Mouse (Mus musculus): ENCODE results near the gene Taok1.

The Taok1 gene

DNA sequence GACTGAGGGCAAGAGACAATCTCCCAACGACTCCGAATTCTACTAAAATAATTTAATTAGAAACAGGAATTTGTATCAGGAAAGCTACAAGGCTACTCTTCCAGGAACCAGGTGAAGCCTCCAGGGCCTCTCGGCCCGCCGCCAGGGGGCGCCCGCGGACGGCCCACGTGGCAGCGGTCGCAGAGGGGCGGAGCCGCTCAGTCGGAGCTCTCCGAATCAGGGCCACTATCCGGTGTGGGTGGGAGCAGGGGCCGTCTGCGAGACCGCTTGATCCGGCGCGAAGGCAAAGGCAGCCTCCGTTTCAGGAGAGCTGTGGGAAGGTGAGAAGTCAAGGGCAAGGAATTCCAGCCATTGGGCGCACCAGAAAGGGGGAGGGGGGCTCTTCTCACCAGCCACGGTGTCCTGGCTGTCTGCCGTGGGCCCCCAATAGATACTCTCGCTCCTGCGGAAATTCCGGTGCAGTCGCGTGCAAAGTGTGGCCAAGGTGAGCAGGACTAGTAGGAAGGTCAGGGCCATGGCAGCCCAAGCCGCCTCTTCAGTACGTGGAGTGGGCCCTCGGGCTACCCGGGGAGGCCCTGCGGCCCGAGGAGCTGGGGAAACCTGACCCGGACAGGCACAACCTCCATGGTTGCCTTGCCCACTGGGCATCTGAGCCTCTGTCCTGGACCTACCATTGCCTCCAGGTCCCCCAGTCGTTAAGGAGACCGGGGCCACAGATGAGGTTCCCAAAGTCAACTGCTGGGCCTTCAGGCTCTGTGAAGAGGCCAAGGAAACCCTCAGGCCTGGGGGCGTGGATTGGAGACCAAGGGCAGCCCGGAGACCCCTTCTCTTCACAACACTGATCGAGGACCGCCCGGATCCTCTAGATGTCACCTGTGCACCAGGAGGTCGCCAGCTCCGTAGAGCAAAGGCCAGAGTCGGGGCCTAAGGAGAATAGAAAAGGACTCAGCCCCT, 99.3 kb downstream of the Taok1 start:
- peak; percentile 73 for DNase-seq (ENCODE audit: low read depth, low spot score)

GRCm38 (mm10) chr11:77507426-77507825, 100.2 kb downstream of the Taok1 start:
- no peak for DNase-seq (ENCODE audit: low read depth, low spot score)

DNA sequence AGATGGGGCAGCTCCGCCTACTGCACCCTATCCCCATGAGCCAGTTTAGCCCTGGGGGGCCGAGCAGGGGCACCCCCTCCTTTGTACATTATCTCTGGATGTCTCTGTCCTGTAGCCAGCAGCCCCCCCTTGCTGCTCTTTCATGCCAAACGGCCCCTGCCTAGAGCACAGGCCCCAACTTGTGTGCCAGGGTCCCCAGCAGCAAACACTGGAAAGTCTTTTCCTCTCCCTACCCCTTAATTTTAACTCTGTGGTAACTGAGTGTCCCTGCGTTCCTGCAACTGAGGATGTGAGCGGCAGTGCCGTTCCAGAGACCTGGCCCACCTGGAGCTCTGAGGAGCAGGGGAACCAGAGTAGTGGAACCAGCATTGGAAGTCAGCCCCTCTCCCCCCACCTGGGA, 100.7 kb downstream of the Taok1 start:
- DNase-seq (ENCODE audit: low read depth, low spot score) = no peak

DNA sequence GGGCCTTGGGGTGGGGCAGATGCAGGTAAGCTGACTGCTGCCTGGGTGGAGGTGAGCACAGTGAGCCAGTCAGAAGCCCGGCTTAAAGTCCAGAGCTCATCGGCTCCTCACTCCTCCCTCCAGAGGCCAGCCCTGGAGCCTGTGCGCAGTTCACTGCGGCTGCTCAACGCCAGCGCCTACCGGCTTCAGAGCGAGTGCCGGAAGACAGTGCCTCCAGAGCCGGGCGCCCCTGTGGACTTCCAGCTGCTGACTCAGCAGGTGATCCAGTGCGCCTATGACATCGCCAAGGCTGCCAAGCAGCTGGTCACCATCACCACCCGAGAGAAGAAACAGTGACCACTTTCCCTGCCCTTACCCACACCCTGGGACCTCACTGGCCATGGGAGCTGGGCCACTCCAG, 101.3 kb downstream of the Taok1 start:
- no peak for DNase-seq (ENCODE audit: low read depth, low spot score)

- DNase-seq (ENCODE audit: low read depth, low spot score) = no peak
Observed at GRCm38 (mm10) chr11:77505291-77505980, 102.2 kb downstream of the Taok1 start.

DNA sequence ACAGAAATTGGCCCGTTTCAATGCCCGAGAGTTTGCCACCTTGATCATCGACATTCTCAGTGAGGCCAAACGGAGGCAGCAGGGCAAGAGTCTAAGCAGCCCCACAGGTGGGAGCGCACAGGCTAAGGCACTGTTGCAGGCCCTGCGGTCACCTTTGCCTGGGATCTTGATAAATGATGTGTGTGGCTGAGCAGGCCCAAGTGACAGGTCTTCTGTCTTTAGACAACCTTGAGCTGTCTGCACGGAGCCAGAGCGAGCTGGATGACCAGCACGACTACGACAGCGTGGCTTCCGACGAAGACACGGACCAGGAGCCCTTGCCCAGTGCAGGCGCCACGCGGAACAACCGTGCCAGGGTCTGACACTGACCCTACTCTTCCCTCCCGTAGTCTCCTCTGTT, 103.2 kb downstream of the Taok1 start:
- no peak for DNase-seq (ENCODE audit: low read depth, low spot score)

- no peak for DNase-seq (ENCODE audit: low read depth, low spot score)
Observed at GRCm38 (mm10) chr11:77503511-77503910, 104.1 kb downstream of the Taok1 start.

GRCm38 (mm10) chr11:77502481-77502880, 105.1 kb downstream of the Taok1 start:
- no peak for DNase-seq (ENCODE audit: low read depth, low spot score)

GRCm38 (mm10) chr11:77501971-77502370, 105.6 kb downstream of the Taok1 start:
- no peak for DNase-seq (ENCODE audit: low read depth, low spot score)

GRCm38 (mm10) chr11:77501392-77501791, 106.2 kb downstream of the Taok1 start:
- DNase-seq (ENCODE audit: low read depth, low spot score) = peak; percentile 85

DNA sequence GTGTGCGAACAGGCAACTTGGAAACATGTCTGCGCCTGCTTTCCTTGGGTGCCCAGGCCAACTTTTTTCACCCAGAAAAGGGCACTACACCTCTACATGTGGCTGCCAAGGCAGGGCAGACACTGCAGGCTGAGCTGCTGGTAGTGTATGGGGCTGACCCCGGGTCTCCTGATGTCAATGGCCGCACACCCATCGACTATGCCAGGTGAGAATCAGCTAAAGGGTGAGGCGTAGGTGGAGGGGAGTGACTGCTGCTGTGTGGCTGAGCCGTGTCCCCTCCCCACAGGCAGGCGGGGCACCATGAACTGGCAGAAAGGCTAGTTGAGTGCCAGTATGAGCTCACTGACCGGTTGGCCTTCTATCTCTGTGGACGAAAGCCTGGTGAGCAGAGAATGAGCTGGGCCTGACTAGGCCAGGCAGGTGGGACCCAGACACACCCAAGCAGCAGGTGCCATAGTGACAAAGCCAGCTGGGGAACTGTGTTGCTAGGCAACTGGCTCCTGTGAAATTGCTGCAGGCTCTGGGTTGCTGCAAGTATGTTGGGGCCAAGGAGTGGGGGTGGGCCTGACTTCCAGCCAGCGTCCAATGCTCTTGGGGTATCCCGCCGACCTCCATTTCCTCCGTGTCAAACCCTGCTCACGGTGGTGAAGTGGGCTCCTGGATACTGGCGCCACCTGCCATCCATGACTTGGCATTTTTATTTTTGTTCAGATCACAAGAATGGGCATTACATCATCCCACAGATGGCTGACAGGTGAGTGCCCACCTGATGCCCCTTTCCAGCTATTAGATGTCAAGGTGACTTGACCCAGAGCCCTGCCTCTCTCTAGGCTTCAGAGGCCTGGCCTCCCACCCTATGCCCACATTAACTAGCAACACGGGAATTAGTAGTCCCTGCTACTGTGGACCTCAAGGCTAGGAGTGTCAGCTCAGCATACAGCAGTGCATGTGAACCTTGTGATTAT, 107.0 kb downstream of the Taok1 start:
- DNase-seq (ENCODE audit: low read depth, low spot score) = no peak

DNA sequence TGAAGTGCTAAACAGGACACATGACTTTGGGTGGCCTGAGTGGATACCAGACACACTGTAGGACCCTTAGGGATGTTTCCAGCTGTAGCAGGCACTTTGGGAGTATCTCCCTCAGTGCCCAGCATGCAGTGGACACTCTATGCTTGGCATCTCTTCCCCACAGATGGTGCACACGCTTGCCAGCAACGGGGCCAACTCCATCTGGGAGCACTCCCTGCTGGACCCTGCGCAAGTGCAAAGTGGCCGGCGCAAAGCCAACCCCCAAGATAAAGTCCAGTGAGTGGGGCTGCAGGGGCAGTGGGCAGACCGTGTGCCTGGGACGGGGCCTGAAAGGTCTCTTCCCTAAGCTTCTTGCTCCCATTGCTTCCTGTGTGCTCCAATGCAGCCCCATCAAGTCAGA, 108.3 kb downstream of the Taok1 start:
- DNase-seq (ENCODE audit: low read depth, low spot score) = no peak

DNA sequence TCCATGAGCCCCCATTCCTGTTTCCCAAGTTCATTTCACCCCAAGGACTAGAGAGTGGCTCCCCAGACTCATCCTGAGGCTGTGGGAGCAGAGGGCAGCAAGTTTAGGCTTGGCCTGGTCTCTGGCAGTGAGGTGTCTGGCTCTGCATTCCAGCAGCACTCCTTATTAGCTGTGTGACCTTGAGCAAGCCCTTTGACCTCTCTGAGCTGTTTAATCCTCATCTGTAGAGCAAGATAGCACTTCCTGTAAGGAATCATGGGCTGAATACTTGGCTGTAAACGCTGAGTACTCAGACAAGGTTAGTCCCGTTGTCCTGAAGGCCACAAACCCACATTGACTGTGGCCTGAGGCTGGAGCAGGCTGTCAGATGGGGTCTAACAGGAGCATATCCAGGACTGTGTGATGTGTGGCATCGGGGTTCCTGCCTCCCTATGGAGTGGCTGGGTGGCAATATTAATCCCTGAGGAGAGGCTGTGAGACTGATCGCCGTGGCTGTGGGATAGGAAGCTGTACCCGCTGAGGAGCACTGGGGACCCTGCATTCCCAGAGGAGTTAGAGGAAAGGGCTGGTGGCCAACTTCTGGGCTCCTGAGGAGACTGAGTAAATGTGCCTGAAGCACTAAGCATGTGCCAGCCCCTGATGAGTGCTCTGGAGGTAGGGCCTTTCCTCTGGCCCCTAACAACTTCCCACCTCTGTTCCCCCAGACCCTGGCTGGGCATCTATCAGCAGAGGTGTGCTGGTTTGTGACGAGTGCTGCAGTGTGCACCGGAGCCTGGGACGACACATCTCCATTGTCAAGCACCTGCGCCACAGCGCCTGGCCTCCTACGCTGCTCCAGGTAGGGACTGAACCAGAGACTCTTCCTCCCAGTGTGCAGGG, 109.1 kb downstream of the Taok1 start:
- DNase-seq (ENCODE audit: low read depth, low spot score) = no peak

DNA sequence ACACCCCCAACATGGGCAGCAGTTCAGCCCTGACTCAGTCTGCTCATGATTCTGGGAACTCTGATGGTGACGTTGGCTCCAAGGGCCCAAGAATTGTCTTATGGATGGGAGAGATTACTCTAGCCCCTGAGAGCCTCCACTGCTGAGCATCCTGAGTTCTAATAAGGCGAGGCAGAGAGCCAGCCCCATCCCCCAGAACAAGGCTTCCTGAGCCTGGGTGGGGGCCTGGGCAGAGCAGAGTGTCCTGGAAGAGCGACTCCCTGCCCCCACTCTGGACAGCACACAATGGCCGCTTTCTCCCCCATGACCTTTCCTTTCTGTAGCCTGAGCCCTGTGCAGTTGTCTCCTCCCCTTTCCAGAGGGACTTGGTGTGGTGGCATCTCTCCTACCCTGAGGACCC, 109.8 kb downstream of the Taok1 start:
- DNase-seq (ENCODE audit: low read depth, low spot score) = no peak

DNA sequence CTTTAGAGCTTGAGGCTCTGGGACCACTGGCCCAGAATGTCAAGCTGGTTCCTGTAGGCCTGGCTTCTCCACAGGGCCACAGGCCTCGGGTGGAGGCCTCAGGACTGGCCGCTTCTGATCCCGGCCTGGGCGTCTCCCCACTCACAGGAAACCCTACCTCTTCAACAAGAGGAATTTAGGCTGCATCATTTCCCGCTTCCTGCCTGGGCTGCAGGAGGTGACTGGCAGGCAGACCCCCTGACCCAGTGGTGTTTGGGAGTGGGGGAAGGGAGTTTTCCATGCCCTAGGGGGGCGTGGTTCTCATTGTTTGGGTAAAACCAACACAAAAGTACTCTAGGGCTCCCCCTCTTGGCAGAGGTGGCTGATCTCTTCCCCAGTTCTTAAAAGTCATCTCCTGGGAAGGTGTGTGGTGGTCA, 110.3 kb downstream of the Taok1 start:
- no peak for DNase-seq (ENCODE audit: low read depth, low spot score)

- DNase-seq (ENCODE audit: low read depth, low spot score) = no peak
Observed at GRCm38 (mm10) chr11:77495507-77495906, 112.1 kb downstream of the Taok1 start.

GRCm38 (mm10) chr11:77494782-77495181, 112.8 kb downstream of the Taok1 start:
- DNase-seq (ENCODE audit: low read depth, low spot score) = no peak

GRCm38 (mm10) chr11:77494344-77494676, 113.3 kb downstream of the Taok1 start:
- no peak for DNase-seq (ENCODE audit: low read depth, low spot score)

GRCm38 (mm10) chr11:77493512-77494343, 113.9 kb downstream of the Taok1 start, which contains the start of gene Git1:
Git1 (plus strand) TSS chr11:77493562.
- DNase-seq (ENCODE audit: low read depth, low spot score) = no peak

GRCm38 (mm10) chr11:77492911-77493332, 114.7 kb downstream of the Taok1 start:
- DNase-seq (ENCODE audit: low read depth, low spot score) = peak; percentile 91

All from skeletal muscle tissue, adult 2 months (tissue).